Mouse (Mus musculus): ENCODE results near the gene Gtf2ird2.

Gene Gtf2ird2

GRCm38 (mm10) chr5:134236796-134237195 lies 53.0 kb downstream of the Gtf2ird2 start:
- DNase-seq, result peak; percentile 69 to 81

GRCm38 (mm10) chr5:134237508-134237907 lies 53.7 kb downstream of the Gtf2ird2 start:
- DNase-seq, result peak in 1 of 2 experiments; percentile 27

- peak in 1 of 2 experiments; percentile 27 for DNase-seq
Observed at GRCm38 (mm10) chr5:134237936-134238760, 54.3 kb downstream of the Gtf2ird2 start.

- no peak for DNase-seq
Observed at GRCm38 (mm10) chr5:134241831-134242230, 58.0 kb downstream of the Gtf2ird2 start.

GRCm38 (mm10) chr5:134243661-134244436 lies 60.0 kb downstream of the Gtf2ird2 start:
- DNase-seq, result no peak

- no peak for DNase-seq
Observed at GRCm38 (mm10) chr5:134244890-134245289, 61.1 kb downstream of the Gtf2ird2 start.

GRCm38 (mm10) chr5:134246146-134246545 lies 62.3 kb downstream of the Gtf2ird2 start:
- DNase-seq, result no peak

GRCm38 (mm10) chr5:134248608-134249244 lies 64.9 kb downstream of the Gtf2ird2 start:
- DNase-seq, result no peak

GRCm38 (mm10) chr5:134249245-134249649 lies 65.4 kb downstream of the Gtf2ird2 start:
- DNase-seq, result no peak

- DNase-seq, result no peak
Observed at GRCm38 (mm10) chr5:134250601-134251000, 66.8 kb downstream of the Gtf2ird2 start.

- DNase-seq, result no peak
Observed at GRCm38 (mm10) chr5:134251083-134251482, 67.3 kb downstream of the Gtf2ird2 start.

GRCm38 (mm10) chr5:134253806-134254205 lies 70.0 kb downstream of the Gtf2ird2 start:
- no peak for DNase-seq

- no peak for DNase-seq
Observed at GRCm38 (mm10) chr5:134255294-134255693, 71.5 kb downstream of the Gtf2ird2 start.

GRCm38 (mm10) chr5:134257349-134258031 lies 73.7 kb downstream of the Gtf2ird2 start:
- no peak for DNase-seq

GRCm38 (mm10) chr5:134258395-134258794 lies 74.6 kb downstream of the Gtf2ird2 start:
- no peak for DNase-seq

GRCm38 (mm10) chr5:134258934-134259333 lies 75.1 kb downstream of the Gtf2ird2 start:
- DNase-seq, result no peak

GRCm38 (mm10) chr5:134260001-134260636 lies 76.3 kb downstream of the Gtf2ird2 start:
- DNase-seq, result no peak

GRCm38 (mm10) chr5:134265890-134266289 lies 82.1 kb downstream of the Gtf2ird2 start:
- DNase-seq, result no peak

GRCm38 (mm10) chr5:134266404-134266803 lies 82.6 kb downstream of the Gtf2ird2 start:
- DNase-seq, result peak; percentile 70 to 84

- peak in 1 of 2 experiments; percentile 35 for DNase-seq
Observed at GRCm38 (mm10) chr5:134268751-134269150, 84.9 kb downstream of the Gtf2ird2 start.

- peak; percentile 23 to 35 for DNase-seq
Observed at GRCm38 (mm10) chr5:134269751-134270150, 85.9 kb downstream of the Gtf2ird2 start.

- no peak for DNase-seq
Observed at GRCm38 (mm10) chr5:134270566-134270965, 86.7 kb downstream of the Gtf2ird2 start.
